Mouse (Mus musculus): ENCODE measurements around the gene Zfp37. TPM values are rescaled to one million over a fixed set of nuclear protein-coding genes. Genes with fewer than 3 reads are reported as not detected.
"Not testable (repeated sequence)": the region's sequence is repeated elsewhere in the genome, so short reads cannot be mapped to it uniquely, and the experiment has no call there.

Zfp37 gene
- polyA plus RNA-seq, 1 experiment from 2014 or later, result 15.5 TPM

DNA sequence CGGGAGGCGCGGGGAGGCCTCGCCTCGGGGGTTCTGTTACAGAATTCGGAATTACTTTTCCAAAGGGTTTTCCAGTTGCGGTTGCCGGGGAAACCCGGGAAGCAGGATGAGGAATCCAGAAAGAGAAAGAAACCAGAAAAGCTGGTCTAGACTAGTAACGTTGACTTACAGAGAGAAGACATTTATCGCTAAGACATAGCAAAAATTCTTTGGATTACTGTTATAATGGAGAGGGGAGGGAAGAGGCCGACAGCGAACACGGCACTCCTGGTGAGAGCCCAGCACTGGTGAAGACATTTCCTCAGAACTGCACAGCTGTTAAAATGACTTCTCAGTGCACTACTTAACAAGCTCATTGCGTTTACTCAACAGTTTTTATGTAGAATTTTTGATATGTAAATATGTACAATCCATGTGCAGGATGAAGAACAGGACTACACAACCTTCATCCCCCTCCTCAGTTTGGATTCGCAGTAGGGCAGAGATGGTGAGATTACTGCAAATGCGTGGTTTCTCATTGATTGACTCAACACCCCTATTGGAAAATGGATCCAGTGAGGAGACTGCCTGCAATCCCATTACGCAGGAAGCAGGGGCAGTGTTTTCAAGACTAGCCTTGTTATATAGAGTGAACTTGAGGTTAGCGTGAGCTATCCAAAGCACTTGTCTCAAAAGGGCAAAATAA is 22.0 kb downstream of the Zfp37 start:
- H3K9ac ChIP-seq (replicated peaks), result peak overlapping the region; percentile 80
- H3K4me3 ChIP-seq (replicated peaks), result peak overlapping the region; percentile 61
- ATAC-seq (ENCODE audit: insufficient number of reproducible peaks, insufficient read depth, low FRiP score, low TSS enrichment, low read depth), result peak; percentile 26
- H3K27ac ChIP-seq, result peak overlapping the region; percentile 92
- H3K9me3 ChIP-seq, result no peaks in the 10 kb centered on the region
- 6% methylated on average over 19 of the region's 19 CpGs for WGBS
- peak overlapping the region; percentile 61 for H3K4me2 ChIP-seq
- H3K27me3 ChIP-seq, result no peaks in the 10 kb centered on the region
- H3K36me3 ChIP-seq, result peaks cover 12% of the 10 kb centered on the region
- H3K4me1 ChIP-seq (replicated peaks), result peaks cover 9% of the 10 kb centered on the region; the same call in 1 of the 2 replicates

DNA sequence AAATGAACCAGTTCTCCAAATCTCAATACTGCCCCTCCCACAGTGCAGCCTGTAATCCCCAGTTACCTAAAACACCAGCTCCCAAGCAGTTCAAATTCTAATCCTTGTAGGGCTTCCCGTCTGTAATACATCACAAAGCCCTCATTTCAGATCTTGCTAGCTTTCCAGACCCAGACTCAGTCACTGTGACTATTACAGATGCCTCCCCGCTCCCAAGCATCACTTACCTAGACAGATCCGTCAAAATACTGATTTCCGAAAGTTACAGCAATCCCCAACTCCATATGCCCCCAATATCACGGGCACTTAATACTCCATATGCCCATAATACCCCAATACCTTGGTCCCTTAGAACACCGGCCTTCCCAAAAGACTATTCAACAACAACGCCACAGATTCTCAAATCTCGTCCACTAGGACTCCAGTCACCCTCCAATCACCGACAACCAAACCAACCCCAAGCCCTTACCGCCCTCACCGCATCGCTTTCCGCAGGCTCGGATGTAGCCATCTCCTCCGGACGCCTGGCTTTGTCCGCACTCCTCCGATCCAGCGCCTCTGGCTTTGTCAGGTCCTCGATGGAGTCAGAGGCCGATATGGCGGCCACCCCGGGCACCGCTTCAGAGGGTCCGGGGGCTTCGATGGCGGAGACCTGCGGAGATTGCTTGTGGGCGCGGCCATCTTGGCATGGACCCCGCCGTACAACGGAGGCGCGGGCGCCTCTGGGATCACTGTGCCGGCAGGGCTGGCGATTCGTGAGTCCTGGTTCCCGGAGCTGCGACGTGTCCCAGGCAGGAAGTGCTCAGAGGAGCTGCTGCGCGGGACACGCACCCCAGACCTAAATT is 22.8 kb downstream of the Zfp37 start:
- Histone ChIP-seq H3K4me1 (replicated peaks) (peaks cover 9% of the 10 kb centered on the region; the same call in 1 of the 2 replicates), H3K27me3 (no peaks in the 10 kb centered on the region), H3K4me3 (replicated peaks) (peak overlapping the region; percentile 61), H3K9ac (replicated peaks) (peak overlapping the region; percentile 80), H3K9me3 (no peaks in the 10 kb centered on the region), H3K27ac (peak overlapping the region; percentile 92), H3K36me3 (peaks cover 19% of the 10 kb centered on the region), H3K4me2 (peak overlapping the region; percentile 61)
- WGBS, result under 1% methylated on average over 45 of the region's 45 CpGs
- peak; percentile 94 for ATAC-seq (ENCODE audit: insufficient number of reproducible peaks, insufficient read depth, low FRiP score, low TSS enrichment, low read depth)

- Histone ChIP-seq H3K27me3 (no peaks in the 10 kb centered on the region), H3K9ac (replicated peaks) (no peak overlapping the region), H3K4me3 (replicated peaks) (no peak overlapping the region), H3K36me3 (peaks cover 93% of the 10 kb centered on the region), H3K4me2 (no peak overlapping the region), H3K9me3 (peaks cover 31% of the 10 kb centered on the region), H3K4me1 (replicated peaks) (no peaks in the 10 kb centered on the region), H3K27ac (no peak overlapping the region)
- no peak for ATAC-seq (ENCODE audit: insufficient number of reproducible peaks, insufficient read depth, low FRiP score, low TSS enrichment, low read depth)
- 80% methylated on average over 7 of the region's 7 CpGs for WGBS
Observed at GRCm38 (mm10) chr4:62199923-62200529, 30.8 kb downstream of the Zfp37 start.

- Histone ChIP-seq H3K9ac (replicated peaks) (no peak overlapping the region), H3K9me3 (peaks cover 56% of the 10 kb centered on the region)
- no peak for ATAC-seq (ENCODE audit: insufficient number of reproducible peaks, insufficient read depth, low FRiP score, low TSS enrichment, low read depth)
Observed at GRCm38 (mm10) chr4:62188778-62189177, 42.1 kb downstream of the Zfp37 start.

DNA sequence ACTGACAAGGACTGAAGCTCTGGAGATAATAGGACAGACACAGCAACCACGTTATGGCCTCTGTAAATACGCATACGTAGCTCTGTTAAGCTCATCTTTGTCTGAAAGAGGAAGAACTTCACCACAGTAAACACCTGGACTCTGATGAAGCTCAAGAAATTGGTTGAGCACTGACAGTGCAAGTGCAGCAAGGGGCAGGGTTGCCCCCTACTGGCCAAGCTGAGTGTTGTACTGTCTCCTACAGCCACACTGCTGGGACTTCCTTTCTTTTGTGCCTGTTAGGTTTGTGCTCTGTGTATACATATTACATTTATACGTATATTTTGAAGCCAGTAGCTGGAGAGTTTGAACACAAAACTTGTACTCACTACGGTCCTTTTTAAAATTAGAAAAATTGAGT is 53.6 kb downstream of the Zfp37 start:
- no peaks in the 10 kb centered on the region for H3K9me3 ChIP-seq
- H3K4me1 ChIP-seq (replicated peaks), result no peaks in the 10 kb centered on the region
- H3K4me2 ChIP-seq, result no peak overlapping the region
- H3K4me3 ChIP-seq (replicated peaks), result no peak overlapping the region
- ATAC-seq (ENCODE audit: insufficient number of reproducible peaks, insufficient read depth, low FRiP score, low TSS enrichment, low read depth), result no peak
- WGBS, result 48% methylated on average over 5 of the region's 5 CpGs
- H3K9ac ChIP-seq (replicated peaks), result no peak overlapping the region
- H3K27ac ChIP-seq, result no peak overlapping the region
- H3K36me3 ChIP-seq, result no peaks in the 10 kb centered on the region
- no peaks in the 10 kb centered on the region for H3K27me3 ChIP-seq

More at GRCm38 (mm10) chr4:62188778-62189177, 42.1 kb downstream of the Zfp37 start:
- Histone ChIP-seq H3K36me3 (peaks cover 60% of the 10 kb centered on the region), H3K4me1 (replicated peaks) (no peaks in the 10 kb centered on the region), H3K4me3 (replicated peaks) (no peak overlapping the region), H3K4me2 (no peak overlapping the region), H3K27me3 (no peaks in the 10 kb centered on the region), H3K27ac (no peak overlapping the region)

DNA sequence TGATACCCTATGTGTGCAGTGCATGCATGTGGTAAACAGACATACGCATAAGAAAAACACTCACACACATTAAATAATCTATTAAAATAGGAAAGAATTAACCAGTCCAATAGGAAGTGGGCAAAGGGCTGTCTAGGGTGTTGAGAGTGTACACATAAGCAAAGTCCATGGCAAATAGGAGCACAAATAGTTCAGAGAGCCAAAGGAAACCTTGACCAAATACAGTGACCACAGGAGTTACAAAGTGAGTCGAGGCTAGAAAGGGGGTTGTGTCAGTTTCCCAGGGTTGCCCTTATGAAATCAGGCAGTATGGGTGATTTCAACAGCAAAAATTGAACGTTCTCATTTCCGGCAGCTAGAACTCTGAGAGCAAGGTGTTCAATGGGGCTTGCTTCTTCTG is 56.4 kb downstream of the Zfp37 start:
- Histone ChIP-seq H3K36me3 (no peaks in the 10 kb centered on the region), H3K4me1 (replicated peaks) (no peaks in the 10 kb centered on the region), H3K27ac (no peak overlapping the region), H3K4me3 (replicated peaks) (no peak overlapping the region), H3K4me2 (no peak overlapping the region), H3K9me3 (no peaks in the 10 kb centered on the region), H3K9ac (replicated peaks) (no peak overlapping the region), H3K27me3 (no peaks in the 10 kb centered on the region)
- ATAC-seq (ENCODE audit: insufficient number of reproducible peaks, insufficient read depth, low FRiP score, low TSS enrichment, low read depth), result no peak
- 88% methylated on average over 4 of the region's 4 CpGs for WGBS

GRCm38 (mm10) chr4:62167636-62168035 is 63.2 kb downstream of the Zfp37 start:
- not testable (repeated sequence) for H3K4me1 ChIP-seq (replicated peaks); H3K36me3 ChIP-seq; H3K9ac ChIP-seq (replicated peaks); H3K4me2 ChIP-seq; H3K4me3 ChIP-seq (replicated peaks); H3K27me3 ChIP-seq; H3K27ac ChIP-seq; ATAC-seq (ENCODE audit: insufficient number of reproducible peaks, insufficient read depth, low FRiP score, low TSS enrichment, low read depth); H3K9me3 ChIP-seq
- WGBS, result 96% methylated on average over 13 of the region's 13 CpGs

DNA sequence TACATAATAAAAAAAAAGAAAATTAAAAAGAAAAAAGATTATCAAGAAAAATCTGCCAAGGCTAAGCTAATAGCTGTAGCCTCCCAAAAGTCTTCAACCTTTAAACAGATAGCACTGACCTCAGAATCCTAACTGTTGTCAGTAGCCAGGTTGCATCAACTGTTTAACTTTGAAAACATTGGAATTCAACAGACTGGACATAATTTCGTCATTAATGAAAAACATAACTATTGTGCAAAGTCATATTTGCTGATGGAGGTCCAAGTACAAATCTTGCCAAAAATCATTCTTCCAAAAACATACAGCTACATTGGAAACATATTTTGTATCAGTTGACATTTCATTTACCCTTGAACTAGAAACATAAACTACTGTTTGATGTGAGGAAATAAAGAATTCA is 72.4 kb downstream of the Zfp37 start:
- ATAC-seq (ENCODE audit: insufficient number of reproducible peaks, insufficient read depth, low FRiP score, low TSS enrichment, low read depth), result no peak
- 76% methylated on average over 1 of the region's 1 CpGs for WGBS
- Histone ChIP-seq H3K27ac (no peak overlapping the region), H3K4me3 (replicated peaks) (no peak overlapping the region), H3K27me3 (no peaks in the 10 kb centered on the region), H3K9me3 (no peaks in the 10 kb centered on the region), H3K4me1 (replicated peaks) (no peaks in the 10 kb centered on the region), H3K9ac (replicated peaks) (no peak overlapping the region), H3K36me3 (no peaks in the 10 kb centered on the region), H3K4me2 (no peak overlapping the region)

- Histone ChIP-seq H3K4me2 (no peak within 1 kb of the TSS), H3K9me3 (peaks cover 6% of the 10 kb centered on the region; the same call in 1 of the 2 replicates), H3K27me3 (no peaks in the 10 kb centered on the region), H3K4me1 (replicated peaks) (no peaks in the 10 kb centered on the region), H3K27ac (no peak within 1 kb of the TSS), H3K36me3 (no peaks in the 10 kb centered on the region), H3K9ac (replicated peaks) (no peak within 1 kb of the TSS), H3K4me3 (replicated peaks) (no peak within 1 kb of the TSS)
- ATAC-seq (ENCODE audit: insufficient number of reproducible peaks, insufficient read depth, low FRiP score, low TSS enrichment, low read depth), result no peak
- WGBS, result 77% methylated on average over 2 of the region's 2 CpGs
Observed at GRCm38 (mm10) chr4:62150811-62151210, 80.0 kb downstream of the Zfp37 start, which contains the start of gene Mup21. Gene Mup21 (minus strand): TSS chr4:62150863.
